Mouse (Mus musculus) heart, embryonic 16.5 days (tissue): ENCODE results near the gene Tnk2. TPM values are rescaled to one million over a fixed set of nuclear protein-coding genes. Genes with fewer than 3 reads are reported as not detected.
A peak's percentile ranks its signal among the peaks of the same experiment; 100 is the strongest.

Experiments used
- ATAC-seq: fragments of 200-750 bp; cut with Nextera tagmentation; replicated peaks from 2 replicates; pipeline ENCODE4 v1.8.0; 2017; ENCODE audit warnings: moderate number of reproducible peaks; ENCODE audit not compliant: insufficient read depth, low FRiP score; ENCODE audit errors: extremely low read depth
- H3K27ac ChIP-seq: fragments of 300-500 bp; sonication (generic); 2 replicates; pipeline ENCODE4 v1.5.1; 2014; ENCODE audit warnings: mild to moderate bottlenecking, low read length, control low read depth, moderate library complexity
- H3K27me3 ChIP-seq: fragments of 300-500 bp; sonication (generic); 2 replicates; pipeline ENCODE4 v1.6.1; 2014; ENCODE audit warnings: low read length, mixed read lengths; ENCODE audit not compliant: control insufficient read depth, insufficient read depth
- H3K36me3 ChIP-seq: fragments of 300-500 bp; sonication (generic); 2 replicates; pipeline ENCODE4 v1.6.1; 2014; ENCODE audit not compliant: control insufficient read depth, insufficient read depth
- H3K4me1 ChIP-seq: fragments of 300-500 bp; sonication (generic); 2 replicates; pipeline ENCODE4 v1.6.1; 2014; ENCODE audit warnings: low read length, mixed read lengths; ENCODE audit not compliant: control insufficient read depth, insufficient read depth
- H3K4me2 ChIP-seq: fragments of 300-500 bp; sonication (generic); 2 replicates; pipeline ENCODE4 v1.6.1; 2014; ENCODE audit warnings: low read depth, mild to moderate bottlenecking, control low read depth, low read length
- H3K4me3 ChIP-seq: fragments of 300-500 bp; sonication (generic); 2 replicates; pipeline ENCODE4 v1.5.1; 2014; ENCODE audit warnings: mild to moderate bottlenecking, control low read depth, low read length
- H3K9ac ChIP-seq: fragments of 300-500 bp; sonication (generic); 2 replicates; pipeline ENCODE4 v1.6.1; 2014; ENCODE audit warnings: low read length, control low read depth
- H3K9me3 ChIP-seq: fragments of 300-500 bp; sonication (generic); replicated peaks from 2 replicates; pipeline ENCODE4 v1.6.1; 2016; ENCODE audit warnings: low read length; ENCODE audit not compliant: control insufficient read depth
- whole genome bisulfite sequencing: fragments of 180-500 bp; shearing (Covaris S2); extraction: QIAGEN DNeasy Blood & Tissue Kit; methylation state at CpG from one replicate; pipeline ENCODE4 v1.1.7; 2014; 5-methylcytosine and 5-hydroxymethylcytosine counted together
- polyA plus RNA-seq: library from polyadenylated mRNA; unstranded; fragments of >200 nt; fragmentation: Nextera tagmentation; extraction: Ambion mirVana; gene quantifications from 2 replicates; pipeline ENCODE4 v1.2.1, GENCODE M21; 2015

Gene Tnk2
- polyA plus RNA-seq, 1 experiment from 2014 or later = 9.0 TPM

GRCm38 (mm10) chr16:32608712-32609400 lies 34.8 kb upstream of the Tnk2 start, which contains the start of gene Tfrc:
Gene Tfrc, plus strand, starts transcription at chr16:32608920.
- Histone ChIP-seq H3K9me3 (no peaks in the 10 kb centered on the region), H3K36me3 (no peaks in the 10 kb centered on the region), H3K27ac (peak within 1 kb of the TSS; percentile 95), H3K4me1 (peaks cover 10% of the 10 kb centered on the region), H3K9ac (peak within 1 kb of the TSS; percentile 91), H3K27me3 (no peaks in the 10 kb centered on the region), H3K4me2 (peak within 1 kb of the TSS; percentile 75), H3K4me3 (peak within 1 kb of the TSS; percentile 81)
- peak; percentile 99 for ATAC-seq
- under 1% methylated on average over 73 of the region's 73 CpGs for WGBS

GRCm38 (mm10) chr16:32609401-32609779 lies 34.3 kb upstream of the Tnk2 start:
- ATAC-seq = no peak
- under 1% methylated on average over 14 of the region's 14 CpGs for WGBS
- peak overlapping the region; percentile 81 for H3K4me3 ChIP-seq

DNA sequence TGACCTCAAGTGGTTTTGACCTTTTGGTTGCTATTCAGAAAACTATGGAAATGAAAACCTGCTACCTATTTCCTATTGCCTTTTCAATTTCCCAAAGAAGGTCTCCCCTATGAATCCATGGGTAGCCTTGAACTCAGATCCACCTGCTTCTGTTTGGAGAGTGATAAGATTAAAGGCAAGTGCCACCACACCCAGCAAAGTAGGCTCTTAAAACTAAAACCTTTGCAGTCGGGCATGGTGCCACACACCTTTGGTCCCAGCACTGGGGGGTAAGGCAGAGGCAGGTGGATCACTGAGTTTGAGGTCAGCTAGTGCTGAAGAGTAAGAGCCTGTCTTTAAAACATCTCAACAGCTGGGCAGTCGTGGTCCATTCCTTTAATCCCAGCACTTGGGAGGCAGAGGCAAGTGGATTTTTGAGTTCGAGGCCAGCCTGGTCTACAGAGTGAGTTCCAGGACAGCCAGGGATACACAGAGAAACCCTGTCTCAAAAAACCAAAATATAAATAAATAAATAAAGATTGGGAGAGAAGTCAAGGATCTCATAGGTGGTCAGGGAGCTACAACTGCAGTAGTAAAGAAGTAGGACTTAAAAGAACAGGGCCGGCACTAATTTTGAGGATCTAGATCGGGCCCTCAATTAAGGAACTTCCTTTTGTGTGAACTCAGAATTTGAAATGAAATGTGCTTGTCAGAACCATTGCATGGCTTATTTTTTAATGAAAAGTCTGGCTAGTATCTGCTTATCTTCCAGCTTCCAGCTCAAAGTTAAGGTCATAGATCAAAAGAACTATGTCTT lies 33.0 kb upstream of the Tnk2 start:
- H3K27me3 ChIP-seq = no peaks in the 10 kb centered on the region
- peak overlapping the region; percentile 75 for H3K4me2 ChIP-seq
- 56% methylated on average over 5 of the region's 5 CpGs for WGBS
- peaks cover 8% of the 10 kb centered on the region for H3K36me3 ChIP-seq
- no peak for ATAC-seq
- peak overlapping the region; percentile 81 for H3K4me3 ChIP-seq
- H3K9me3 ChIP-seq = no peaks in the 10 kb centered on the region
- peak overlapping the region; percentile 24; the same call in 1 of the 2 replicates for H3K27ac ChIP-seq
- H3K4me1 ChIP-seq = peaks cover 10% of the 10 kb centered on the region
- H3K9ac ChIP-seq = peak overlapping the region; percentile 91

More at GRCm38 (mm10) chr16:32609401-32609779, 34.3 kb upstream of the Tnk2 start:
- Histone ChIP-seq H3K36me3 (peaks cover under 1% of the 10 kb centered on the region; the same call in 1 of the 2 replicates), H3K9me3 (no peaks in the 10 kb centered on the region), H3K4me1 (peaks cover 10% of the 10 kb centered on the region), H3K27ac (peak overlapping the region; percentile 95), H3K9ac (peak overlapping the region; percentile 91), H3K4me2 (peak overlapping the region; percentile 75), H3K27me3 (no peaks in the 10 kb centered on the region)

DNA sequence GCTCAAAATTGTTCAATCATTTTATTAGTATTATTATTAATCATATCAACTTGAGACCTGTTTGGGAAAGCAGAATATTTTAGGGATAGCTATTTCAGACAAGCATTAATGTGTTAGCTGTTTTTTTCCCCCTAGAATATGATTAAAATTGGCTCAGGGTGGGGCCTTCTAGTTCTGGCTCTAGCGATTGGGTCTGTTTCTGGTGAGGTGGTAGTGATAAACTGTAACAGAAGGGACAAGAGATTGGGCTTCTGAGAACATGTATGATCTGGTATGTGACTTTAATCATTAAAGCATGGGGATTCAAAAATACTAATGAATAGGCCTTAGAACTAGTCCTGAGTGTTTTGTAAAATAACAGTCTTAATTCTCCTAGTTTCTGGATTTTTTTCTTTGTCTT lies 31.6 kb upstream of the Tnk2 start:
- H3K4me1 ChIP-seq = peaks cover 10% of the 10 kb centered on the region
- no peak overlapping the region for H3K9ac ChIP-seq
- H3K4me2 ChIP-seq = no peak overlapping the region
- no peaks in the 10 kb centered on the region for H3K27me3 ChIP-seq
- ATAC-seq = no peak
- 41% methylated on average over 1 of the region's 1 CpGs for WGBS
- no peak overlapping the region for H3K27ac ChIP-seq
- H3K9me3 ChIP-seq = no peaks in the 10 kb centered on the region
- H3K36me3 ChIP-seq = peaks cover 15% of the 10 kb centered on the region
- H3K4me3 ChIP-seq = no peak overlapping the region

DNA sequence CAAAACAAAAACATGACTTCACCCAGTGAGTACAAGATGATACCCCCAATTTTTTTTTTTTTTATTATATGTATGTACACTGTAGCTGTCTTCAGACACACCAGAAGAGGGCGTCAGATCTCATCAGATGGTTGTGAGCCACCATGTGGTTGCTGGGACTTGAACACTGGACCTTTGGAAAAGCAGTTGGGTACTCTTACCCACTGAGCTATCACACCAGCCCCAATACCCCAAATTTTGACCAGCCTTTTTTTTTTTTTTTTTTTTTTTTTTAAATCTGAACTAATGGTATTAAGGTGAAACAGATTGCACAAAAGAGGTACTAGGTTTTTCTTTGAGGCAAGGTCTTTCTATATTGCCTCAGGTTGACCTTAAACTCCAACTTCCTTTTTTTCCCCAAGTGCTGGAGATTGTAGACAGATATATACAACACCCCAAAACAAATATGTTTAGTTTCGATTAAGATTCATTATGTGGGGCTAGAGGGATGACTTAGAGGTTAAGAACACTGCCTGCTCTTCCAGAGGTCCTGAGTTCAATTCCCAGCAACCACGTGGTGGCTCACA lies 30.3 kb upstream of the Tnk2 start:
- Histone ChIP-seq H3K36me3 (peaks cover 21% of the 10 kb centered on the region), H3K4me1 (peaks cover 3% of the 10 kb centered on the region), H3K27me3 (no peaks in the 10 kb centered on the region), H3K27ac (no peak overlapping the region), H3K4me2 (no peak overlapping the region), H3K4me3 (no peak overlapping the region), H3K9ac (no peak overlapping the region), H3K9me3 (no peaks in the 10 kb centered on the region)
- no peak for ATAC-seq
- WGBS = 76% methylated on average over 3 of the region's 3 CpGs

DNA sequence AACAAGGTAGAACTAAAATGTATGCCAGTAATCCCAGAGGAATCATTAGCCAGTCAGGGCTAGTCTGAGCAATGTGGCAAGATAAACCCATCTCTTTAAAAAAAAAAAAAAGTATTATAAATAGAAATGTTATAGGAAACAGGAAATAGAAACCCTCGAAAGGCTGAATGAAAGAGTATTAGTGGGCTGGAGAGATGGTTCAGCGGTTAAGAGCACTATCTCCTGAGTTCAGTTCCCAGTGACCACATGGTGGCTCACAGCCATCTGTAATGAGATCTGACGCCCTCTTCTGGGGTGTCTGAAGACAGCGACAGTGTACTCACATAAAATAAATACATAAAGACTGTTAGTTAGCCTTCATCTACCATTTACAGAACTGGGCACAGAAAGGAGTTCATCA lies 29.6 kb upstream of the Tnk2 start:
- WGBS = 43% methylated on average over 4 of the region's 4 CpGs
- Histone ChIP-seq H3K4me2 (no peak overlapping the region), H3K36me3 (peaks cover 24% of the 10 kb centered on the region)

DNA sequence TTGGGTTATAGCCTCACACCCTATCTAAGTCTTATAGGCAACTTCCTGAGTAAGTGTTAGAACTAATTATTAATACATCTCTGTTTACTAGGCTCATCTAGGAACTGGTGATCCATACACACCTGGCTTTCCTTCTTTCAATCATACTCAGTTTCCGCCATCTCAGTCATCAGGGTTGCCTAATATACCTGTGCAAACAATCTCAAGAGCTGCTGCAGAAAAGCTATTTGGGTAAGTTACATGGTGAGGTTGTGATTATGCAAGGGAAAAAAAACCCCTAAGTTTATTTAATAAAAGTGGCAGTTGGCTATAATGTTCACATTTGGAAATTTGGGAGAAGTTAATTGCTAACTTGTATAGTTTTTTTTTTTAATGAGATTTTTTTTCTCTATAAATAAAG lies 24.7 kb upstream of the Tnk2 start:
- H3K36me3 ChIP-seq = peaks cover 51% of the 10 kb centered on the region
- ATAC-seq = no peak
- 98% methylated on average over 1 of the region's 1 CpGs for WGBS

More for the DNA sequence above, 29.6 kb upstream of the Tnk2 start:
- Histone ChIP-seq H3K4me3 (no peak overlapping the region), H3K9ac (no peak overlapping the region), H3K4me1 (peaks cover 2% of the 10 kb centered on the region), H3K27me3 (no peaks in the 10 kb centered on the region), H3K9me3 (no peaks in the 10 kb centered on the region), H3K27ac (no peak overlapping the region)
- no peak for ATAC-seq

DNA sequence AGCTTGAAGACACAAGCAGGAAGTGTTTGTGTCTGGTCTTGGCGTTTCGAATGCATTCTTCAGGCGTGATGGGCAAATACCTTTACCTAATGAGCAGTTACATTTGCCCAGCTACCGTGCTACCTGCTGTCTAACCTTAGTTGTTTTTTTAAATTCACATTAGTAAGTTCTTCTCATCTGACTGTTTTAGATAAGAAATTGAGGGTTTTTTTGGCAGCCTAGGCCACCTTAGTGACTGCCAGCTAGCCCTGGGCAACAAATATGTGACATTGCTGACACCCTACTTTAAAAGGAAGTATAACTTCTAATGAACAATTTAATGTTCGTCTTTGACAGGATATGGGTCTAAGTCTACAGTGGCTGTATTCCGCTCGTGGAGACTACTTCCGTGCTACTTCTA lies 15.5 kb upstream of the Tnk2 start:
- ATAC-seq = no peak
- peaks cover 52% of the 10 kb centered on the region for H3K36me3 ChIP-seq
- 88% methylated on average over 8 of the region's 8 CpGs for WGBS

More for the DNA sequence above, 24.7 kb upstream of the Tnk2 start:
- H3K4me2 ChIP-seq = no peak overlapping the region
- H3K9ac ChIP-seq = no peak overlapping the region
- H3K27ac ChIP-seq = no peak overlapping the region
- no peak overlapping the region for H3K4me3 ChIP-seq
- no peaks in the 10 kb centered on the region for H3K27me3 ChIP-seq
- no peaks in the 10 kb centered on the region for H3K4me1 ChIP-seq
- H3K9me3 ChIP-seq = no peaks in the 10 kb centered on the region

More for the DNA sequence above, 15.5 kb upstream of the Tnk2 start:
- Histone ChIP-seq H3K9ac (no peak overlapping the region), H3K9me3 (no peaks in the 10 kb centered on the region), H3K4me1 (no peaks in the 10 kb centered on the region), H3K27ac (no peak overlapping the region), H3K27me3 (no peaks in the 10 kb centered on the region), H3K4me2 (no peak overlapping the region), H3K4me3 (no peak overlapping the region)
